Mouse (Mus musculus): Measurements from ENCODE around the gene Gstp2. TPM values are rescaled to one million over a fixed set of nuclear protein-coding genes. Genes with fewer than 3 reads are reported as not detected.
A peak's percentile ranks its signal among the peaks of the same experiment; 100 is the strongest.

Gene Gstp2
- total RNA-seq, 2 experiments from 2014 or later, result not detected

DNA sequence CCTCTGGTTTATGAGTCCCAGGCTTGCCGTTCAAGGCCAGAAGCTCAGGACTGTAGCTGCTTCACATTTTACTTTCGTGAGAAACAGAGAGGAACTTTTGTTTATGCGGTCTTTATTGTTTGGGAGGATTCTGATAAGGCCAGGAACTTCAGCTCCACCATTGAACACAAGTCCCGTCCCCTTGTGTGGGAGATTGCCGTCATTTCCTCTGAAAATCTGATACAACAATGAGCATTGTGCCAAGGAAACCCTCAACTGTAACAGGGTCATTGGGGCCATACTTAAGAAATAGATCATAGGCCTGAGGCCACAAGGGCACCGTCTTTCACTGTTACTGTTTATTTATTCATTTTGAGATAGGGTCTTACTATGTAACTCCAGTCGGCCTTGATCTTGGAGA, 22.6 kb downstream of the Gstp2 start:
- no peak for ATAC-seq (replicated peaks; ENCODE audit: low FRiP score, low TSS enrichment, poor library complexity, severe bottlenecking)

DNA sequence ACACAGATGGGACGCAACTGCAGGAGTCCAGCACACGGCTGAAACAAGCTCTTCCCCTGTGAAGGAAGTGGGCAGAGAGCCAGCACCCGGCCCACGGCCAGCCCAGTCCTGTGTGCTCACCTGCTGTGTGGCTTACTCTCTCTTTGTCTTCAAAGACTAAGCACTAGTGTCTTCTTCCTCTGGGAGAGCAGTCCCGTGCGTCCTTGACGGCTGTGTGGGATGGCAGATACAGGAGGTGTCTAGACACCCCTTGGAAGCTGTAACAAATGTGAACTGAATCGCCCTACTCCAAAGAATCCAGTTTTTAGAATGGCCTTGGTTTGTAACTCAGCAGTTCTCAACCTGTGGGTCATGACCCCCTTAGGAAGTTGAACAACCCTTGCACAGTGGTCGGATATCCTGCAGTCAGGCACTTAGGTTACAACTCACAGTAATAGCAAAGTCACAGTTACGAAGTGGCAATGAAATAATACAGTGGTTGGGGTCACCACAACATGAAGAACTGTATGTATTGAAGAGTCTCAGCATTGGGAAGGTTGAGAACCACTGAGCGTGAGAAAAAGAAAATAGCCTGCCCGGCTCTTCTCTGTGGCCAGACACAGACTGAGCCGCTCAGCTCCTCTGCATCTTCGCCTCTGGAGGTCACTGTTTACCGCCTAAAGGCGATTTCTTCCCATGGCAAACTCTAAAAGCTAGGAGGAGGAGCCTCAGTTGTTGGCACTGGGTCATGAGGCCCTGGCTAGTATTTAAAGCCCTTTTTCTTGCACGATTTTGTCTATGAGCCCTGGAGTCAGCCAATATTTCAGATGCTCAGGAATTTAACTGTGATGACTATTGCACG, 26.9 kb downstream of the Gstp2 start:
- ATAC-seq (replicated peaks; ENCODE audit: low FRiP score, low TSS enrichment, poor library complexity, severe bottlenecking), result peak; percentile 95

DNA sequence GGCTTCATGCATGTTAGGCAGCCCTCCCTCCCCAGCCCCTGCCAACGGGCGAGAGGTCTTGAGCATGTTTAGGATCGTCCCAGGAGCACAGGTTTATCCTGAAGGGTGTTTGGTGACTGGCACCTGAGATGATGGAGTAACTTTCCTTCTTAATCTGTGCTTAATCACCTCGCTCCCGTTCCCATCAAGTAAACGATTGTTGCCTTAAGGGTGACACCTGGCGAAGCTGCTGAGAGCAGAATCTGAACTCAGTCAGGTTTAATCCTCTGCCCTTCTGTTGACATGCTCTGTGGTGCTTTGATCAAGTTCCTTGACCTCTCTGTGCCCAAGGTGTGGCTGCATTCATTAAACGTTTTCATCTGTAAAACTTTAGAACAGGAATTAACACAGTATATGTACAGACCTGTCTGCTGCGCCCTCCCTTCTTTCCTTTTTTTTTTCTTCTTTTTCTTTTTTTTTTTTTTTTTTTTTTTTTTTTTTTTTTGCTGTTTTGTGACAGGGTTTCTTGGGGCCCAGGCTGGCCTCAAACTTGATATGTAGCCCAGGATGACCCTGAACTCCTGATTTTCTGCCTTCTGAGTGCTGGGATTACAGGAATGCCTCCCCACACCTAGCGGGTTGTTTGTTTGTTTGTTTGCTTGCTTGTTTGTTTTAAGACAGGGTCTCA, 27.8 kb downstream of the Gstp2 start:
- no peak for ATAC-seq (replicated peaks; ENCODE audit: low FRiP score, low TSS enrichment, poor library complexity, severe bottlenecking)

DNA sequence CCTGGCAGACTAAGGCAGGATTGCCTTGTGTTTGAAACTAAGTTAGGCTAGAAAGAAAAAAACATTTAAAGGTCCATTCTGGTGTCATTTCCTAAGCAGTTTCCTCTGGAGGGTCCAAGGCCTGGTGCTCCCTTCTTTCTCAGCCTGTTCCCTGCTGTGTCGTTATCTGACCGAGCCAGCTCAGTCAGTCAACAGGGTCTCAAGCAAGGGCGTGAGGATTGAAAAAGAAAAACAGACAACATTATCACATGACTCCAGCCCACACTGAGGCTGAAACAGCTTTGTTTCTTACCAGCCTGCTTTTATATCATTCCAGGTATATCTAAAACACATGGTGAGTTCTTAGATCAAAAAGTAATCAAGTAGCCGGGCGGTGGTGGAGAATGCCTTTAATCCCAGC, 30.2 kb downstream of the Gstp2 start:
- no peak for ATAC-seq (replicated peaks; ENCODE audit: low FRiP score, low TSS enrichment, poor library complexity, severe bottlenecking)

DNA sequence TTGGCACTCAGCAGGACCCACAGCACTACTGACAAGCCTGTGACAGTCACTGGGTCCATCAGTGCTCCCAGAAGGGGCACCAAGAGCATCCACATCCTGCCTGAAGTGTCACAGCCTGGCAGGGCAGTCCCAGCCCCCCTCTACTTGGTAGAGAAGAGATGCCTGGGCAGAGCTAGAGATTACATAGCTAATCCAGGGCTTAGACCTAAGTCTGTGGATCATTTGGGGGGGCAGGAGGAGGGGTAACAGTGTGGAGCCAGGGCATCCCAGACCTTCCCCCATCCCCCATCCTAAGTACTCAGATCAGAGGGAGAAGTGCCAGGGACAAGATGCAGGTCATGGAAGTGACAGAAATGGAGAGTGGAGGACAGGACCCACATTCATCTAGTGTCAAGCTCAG, 31.0 kb downstream of the Gstp2 start:
- ATAC-seq (replicated peaks; ENCODE audit: low FRiP score, low TSS enrichment, poor library complexity, severe bottlenecking), result no peak

DNA sequence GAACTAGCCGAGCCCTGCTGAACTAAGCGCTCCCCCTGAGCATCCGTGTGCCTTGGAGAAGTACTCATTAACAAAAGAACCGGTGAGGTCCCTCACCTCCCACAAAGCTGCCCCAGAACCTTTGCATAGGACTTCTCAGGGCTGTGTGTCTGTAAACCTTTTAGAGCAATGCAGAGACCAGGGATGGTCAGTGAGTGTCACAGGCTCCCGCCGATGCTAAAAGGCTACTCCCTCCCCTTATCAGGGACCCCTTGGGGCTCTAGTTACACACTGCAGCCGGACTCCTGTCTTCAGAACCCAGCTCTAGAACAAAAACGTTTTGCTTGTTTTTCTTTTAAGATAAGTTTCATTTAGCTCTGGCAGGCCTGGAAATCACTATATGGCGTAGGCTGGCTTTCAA, 32.8 kb downstream of the Gstp2 start:
- peak; percentile 45 for ATAC-seq (replicated peaks; ENCODE audit: low FRiP score, low TSS enrichment, poor library complexity, severe bottlenecking)

DNA sequence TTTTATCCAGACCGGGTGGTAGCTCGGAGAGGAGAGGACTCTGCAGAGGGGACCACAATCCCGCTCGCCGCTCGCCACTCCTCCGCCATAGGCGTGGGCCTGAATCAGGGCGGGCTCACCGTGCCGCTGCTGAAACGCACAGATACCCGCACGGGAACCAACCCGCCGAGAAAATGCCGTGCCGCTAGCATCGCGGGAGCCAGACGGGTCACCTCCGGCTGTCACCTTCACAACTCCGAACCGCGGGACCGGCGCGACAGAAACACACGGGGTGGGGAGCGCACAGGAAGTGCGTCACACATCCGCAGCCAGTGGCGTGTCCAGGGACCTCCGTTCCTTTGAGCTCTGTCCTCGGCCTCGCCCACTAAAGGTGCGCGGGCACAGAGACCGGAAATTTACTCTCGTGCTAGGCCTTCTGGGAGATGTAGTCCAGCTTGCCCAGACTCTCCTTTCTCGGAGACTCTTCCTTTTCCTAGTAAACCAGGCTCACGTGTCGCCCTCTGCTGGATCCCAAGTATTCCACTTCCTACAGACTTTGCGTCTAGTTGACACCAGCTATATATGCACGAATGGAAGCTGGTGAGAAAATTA, 33.3 kb downstream of the Gstp2 start, which contains the start of gene Ndufv1:
TSS of gene Ndufv1 (minus strand) at position 375 of the 591 bp plus-strand sequence.
- ATAC-seq (replicated peaks; ENCODE audit: low FRiP score, low TSS enrichment, poor library complexity, severe bottlenecking), result peak; percentile 97

DNA sequence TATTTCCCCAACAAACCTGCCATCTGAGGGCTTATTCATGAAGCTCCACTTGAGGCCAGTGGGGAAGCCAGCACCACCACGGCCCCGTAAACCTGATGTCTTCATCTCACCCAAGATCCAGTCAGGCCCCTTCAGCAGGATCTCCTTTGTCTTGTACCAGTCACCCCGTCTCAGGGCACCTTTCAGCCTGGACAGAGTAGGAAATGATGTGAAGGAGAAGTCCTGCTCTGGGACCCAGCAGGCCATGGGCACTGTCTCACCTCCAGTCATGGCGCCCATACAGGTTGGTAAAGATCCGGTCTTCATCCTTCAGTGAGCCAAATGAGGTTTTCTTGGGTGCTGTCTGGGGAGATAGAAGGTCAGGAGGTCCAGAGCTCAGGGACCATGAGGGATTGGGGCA, 34.7 kb downstream of the Gstp2 start:
- ATAC-seq (replicated peaks; ENCODE audit: low FRiP score, low TSS enrichment, poor library complexity, severe bottlenecking), result no peak

DNA sequence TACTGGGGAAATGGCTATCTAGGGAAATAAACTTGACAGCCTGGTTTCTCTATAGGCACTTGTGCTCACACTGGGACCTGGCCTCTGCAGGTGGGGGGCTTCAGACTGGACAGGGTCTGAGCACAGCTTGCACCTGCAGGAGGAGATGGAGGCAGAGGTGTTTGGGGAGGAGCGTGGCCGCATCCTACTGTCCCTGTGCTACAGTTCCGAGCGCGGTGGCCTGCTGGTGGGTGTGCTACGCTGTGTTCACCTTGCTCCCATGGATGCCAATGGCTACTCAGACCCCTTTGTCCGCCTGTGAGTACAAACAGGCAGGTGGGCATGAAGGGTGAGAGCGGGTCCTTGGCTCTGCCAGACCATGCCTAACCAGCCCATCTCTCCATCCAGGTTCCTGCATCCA, 39.9 kb downstream of the Gstp2 start:
- no peak for ATAC-seq (replicated peaks; ENCODE audit: low FRiP score, low TSS enrichment, poor library complexity, severe bottlenecking)

DNA sequence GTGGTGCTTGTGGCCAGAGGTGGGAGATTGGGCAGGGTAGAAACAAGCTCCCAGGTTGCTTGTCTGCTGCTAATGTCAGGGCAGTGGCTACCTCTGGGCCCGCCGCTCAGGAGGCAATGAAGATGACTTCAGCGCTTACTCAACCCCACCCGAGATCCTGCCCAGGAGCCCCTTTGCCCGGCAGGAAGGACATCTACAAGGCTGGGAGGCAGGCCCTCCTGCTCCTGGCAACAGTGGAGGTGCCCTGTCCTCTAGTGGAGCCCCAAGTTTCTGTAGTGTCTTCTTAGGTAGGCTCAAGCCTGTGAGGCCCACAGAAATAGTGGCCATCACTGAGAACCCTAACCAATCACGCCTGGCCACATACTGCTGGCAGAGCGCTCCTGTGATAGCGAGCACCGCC, 40.7 kb downstream of the Gstp2 start:
- no peak for ATAC-seq (replicated peaks; ENCODE audit: low FRiP score, low TSS enrichment, poor library complexity, severe bottlenecking)

DNA sequence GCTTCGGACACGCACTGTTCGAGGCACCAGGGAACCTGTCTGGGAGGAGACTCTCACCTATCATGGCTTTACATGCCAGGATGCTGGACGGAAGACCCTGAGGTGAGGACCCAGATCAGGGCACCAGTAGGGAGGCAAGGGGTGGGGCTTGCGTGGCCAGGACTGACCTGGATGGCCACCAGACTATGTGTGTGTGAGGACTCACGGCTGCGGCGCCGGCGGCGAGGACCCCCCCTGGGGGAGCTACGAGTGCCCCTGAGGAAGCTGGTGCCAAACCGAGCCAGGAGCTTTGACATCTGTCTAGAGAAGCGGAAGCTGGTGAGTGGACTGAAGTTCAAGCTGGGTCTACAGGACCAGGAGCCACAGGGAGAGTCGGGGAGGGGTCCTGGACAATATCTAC, 41.5 kb downstream of the Gstp2 start:
- ATAC-seq (replicated peaks; ENCODE audit: low FRiP score, low TSS enrichment, poor library complexity, severe bottlenecking), result no peak

DNA sequence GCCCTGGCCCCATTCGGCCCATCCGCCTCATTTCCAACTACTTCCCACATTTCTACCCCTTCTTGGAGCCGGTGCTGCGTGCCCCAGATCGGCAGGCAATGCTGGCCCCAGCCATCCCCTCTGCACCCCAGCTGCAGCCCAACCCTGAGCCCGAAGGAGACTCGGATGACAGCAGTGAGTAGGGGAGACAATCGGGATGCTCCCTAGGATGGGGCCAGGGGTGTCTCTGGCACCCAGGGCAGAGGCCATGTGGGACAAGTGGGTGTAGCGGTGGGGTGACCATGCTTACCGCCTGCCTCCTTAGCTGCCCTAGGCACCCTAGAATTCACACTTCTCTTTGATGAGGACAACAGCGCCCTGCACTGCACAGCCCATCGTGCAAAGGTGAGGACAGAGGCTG, 42.2 kb downstream of the Gstp2 start:
- no peak for ATAC-seq (replicated peaks; ENCODE audit: low FRiP score, low TSS enrichment, poor library complexity, severe bottlenecking)

DNA sequence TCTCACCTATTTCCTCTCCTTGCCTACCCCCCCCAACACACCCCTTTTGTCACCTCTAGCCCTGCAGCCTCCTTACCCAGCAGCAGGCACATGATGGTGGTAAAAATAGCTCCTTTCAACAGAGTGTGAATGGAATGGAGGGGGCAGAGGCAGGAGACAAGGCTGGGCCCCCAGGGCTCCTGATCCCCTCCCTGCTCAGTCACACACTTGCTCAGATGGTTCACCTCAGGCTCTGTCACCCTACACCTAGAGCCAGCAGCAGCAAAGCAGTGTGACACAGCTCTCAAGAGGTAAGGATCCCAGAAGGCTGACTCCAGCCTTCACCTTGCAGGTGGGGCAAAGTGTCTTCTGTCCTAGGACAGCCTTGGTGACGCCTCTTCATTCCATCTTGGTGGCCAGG, 42.7 kb downstream of the Gstp2 start, which contains the start of gene Doc2g:
TSS of gene Doc2g (plus strand) at position 202 of the 400 bp plus-strand sequence.
- ATAC-seq (replicated peaks; ENCODE audit: low FRiP score, low TSS enrichment, poor library complexity, severe bottlenecking), result no peak

DNA sequence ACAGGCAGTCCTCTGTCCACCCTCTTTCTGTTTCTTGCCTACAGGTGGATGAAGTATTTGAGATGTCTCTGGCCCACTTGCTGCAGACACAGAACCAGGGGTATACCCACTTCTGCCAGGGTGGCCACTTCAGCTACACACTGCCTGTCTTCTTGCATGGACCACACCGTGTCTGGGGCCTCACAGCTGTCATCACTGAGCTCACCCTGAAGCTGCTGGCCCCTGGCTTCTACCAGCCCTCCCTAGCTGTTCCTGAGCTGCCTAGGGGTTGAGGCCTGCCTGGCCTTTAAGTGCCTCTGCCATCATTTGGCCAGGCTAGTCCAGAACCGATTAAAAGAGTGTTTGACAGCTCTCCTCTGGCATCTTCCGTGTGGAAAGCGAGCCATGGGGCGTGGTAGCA, 44.1 kb downstream of the Gstp2 start:
- no peak for ATAC-seq (replicated peaks; ENCODE audit: low FRiP score, low TSS enrichment, poor library complexity, severe bottlenecking)

DNA sequence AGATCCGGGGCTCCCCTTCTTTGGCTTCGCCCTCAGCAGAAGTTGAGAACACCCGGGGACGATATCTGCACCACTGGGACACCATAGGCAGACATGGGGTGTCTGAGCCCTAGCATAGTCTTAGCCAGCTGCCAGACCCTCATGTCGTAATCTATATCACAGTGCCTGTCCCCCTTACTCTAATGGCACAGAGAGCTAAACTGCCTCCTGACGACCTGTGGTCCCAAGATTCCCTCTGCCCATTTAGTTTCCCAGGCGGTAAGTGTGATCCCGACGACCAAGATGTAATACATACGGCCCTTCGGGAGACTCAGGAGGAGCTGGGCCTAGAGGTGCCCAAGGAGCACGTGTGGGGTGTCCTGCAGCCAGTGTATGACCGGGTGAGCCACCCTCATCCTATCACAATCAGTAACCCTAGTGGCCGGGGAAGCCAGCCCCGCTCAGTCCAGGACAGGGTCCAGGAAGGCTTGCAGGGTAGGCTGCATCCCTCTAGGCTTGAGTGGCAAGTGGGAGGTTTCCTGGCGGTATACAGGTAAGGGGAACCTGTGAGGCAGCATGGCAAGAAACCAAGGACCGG, 44.8 kb downstream of the Gstp2 start:
- 0 out of 2 replicates have a peak, but pooled peaks have one; percentile 13 for ATAC-seq (replicated peaks; ENCODE audit: low FRiP score, low TSS enrichment, poor library complexity, severe bottlenecking)

DNA sequence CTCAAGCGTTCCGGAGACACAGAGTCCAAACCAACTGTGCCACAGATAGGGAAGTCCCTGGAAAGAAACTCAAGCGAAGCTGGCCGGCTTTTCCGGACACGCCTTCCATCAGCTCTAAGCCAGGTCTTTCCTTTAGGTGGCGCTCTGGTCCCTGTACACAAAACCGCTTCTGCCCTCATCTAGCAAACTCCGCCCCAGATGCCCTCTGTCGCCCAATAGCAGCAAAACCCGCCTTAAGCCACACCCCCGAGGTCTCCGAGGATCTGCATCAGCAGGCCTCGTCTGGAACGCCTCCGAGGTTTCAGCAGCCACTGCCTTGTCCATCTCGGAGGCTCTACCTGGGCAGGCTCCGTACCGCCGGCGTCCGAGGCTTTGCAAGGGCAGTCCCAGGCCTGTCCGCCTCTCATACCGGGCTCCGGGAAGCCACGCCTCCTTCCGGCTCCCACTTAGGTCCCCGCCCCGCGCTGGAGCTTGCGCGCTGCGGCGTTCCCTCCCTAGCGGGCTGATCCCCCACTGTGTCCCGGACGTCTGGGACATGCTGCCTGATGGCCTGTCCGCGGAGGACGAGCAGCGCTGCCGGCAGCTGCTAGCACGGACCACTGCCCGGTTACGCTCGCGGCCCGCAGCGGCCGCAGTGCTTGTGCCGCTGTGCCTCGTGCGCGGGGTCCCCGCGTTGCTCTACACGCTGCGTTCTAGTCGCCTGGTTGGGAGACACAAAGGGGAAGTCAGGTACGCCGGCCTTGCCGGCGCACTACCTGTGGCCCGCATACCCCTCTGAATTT, 45.5 kb downstream of the Gstp2 start, which contains the start of the genes Nudt8 and Gm49405:
TSS of gene Nudt8 (plus strand) at position 462 of the 782 bp plus-strand sequence.
TSS of gene Gm49405 (plus strand) at position 508 of the 782 bp plus-strand sequence.
- ATAC-seq (replicated peaks; ENCODE audit: low FRiP score, low TSS enrichment, poor library complexity, severe bottlenecking), result peak; percentile 87

DNA sequence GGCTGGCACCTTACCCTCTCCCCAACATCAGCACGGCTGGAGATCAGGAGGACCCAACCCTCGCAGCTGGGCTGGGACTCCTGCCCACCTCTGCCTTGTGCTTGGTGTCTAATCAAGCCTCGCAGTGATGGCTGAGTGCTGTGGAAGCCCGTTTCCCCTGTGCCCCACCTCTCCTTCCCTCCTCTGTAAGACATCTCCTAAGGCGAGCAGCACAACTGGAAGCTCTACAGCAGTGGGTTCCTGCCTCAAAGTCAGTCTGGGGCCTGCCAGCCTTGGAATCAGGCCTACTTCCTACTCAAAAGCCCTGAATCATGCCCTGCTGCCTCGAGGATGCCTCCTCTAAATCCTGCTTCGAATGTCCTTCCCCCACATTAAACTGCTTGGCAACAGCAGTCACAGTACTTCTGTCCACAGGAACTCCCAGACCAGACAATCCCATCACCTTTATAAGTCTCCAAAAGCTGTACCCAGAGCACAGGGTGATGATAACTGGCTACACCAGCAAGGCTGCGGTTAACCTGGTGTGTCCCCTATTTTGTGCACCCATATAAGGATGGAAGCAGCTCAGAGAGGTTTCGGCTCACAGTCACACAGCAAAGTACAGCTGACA, 46.6 kb downstream of the Gstp2 start:
- no peak for ATAC-seq (replicated peaks; ENCODE audit: low FRiP score, low TSS enrichment, poor library complexity, severe bottlenecking)

DNA sequence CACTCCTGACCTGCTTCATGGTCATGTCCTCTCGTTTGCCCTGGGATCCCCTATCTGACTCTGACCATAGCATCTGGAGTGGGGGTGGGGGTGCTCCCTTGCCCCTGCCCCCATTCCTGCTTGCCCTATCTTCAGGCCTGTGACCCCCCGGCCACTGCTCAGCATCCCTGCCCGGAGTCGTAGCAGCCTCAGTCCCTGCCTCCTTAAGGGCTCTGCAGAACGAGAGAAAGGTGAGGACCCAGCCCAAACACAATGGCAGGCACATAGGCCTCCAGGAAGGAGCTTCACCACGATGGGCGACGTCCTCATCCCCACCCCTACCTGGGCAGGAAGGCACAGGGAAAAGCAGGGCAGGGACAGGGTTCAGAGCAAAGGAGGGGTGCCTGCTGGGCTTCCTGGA, 47.5 kb downstream of the Gstp2 start:
- ATAC-seq (replicated peaks; ENCODE audit: low FRiP score, low TSS enrichment, poor library complexity, severe bottlenecking), result no peak

DNA sequence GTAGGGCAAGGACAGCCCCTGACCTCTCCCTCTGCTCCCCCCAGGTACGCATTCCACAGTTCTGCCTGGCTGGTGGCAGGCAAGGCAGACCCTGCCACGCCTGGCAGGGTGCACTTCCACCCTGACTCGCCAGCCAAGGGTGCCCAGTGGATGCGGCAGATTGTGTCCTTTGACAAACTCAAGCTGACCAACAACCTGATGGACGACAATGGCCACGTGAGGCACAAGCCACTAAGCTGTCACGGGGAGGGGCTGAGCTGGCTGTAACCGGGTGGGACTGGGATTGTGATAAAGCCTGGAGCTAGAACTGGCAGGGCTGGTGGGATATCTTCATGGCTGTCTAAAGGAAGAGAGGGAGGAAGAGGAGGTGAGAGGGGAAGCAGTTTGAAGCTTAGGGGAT, 48.6 kb downstream of the Gstp2 start:
- no peak for ATAC-seq (replicated peaks; ENCODE audit: low FRiP score, low TSS enrichment, poor library complexity, severe bottlenecking)

Data from megakaryocyte-erythroid progenitor cell, adult 5-6 weeks (primary cell).